Mouse (Mus musculus): ENCODE results near the gene Etv6. TPM values are rescaled to one million over a fixed set of nuclear protein-coding genes. Genes with fewer than 3 reads are reported as not detected.

Gene Etv6
- total and polyA plus RNA-seq, 2 experiments from 2014 or later, result 6.1 to 30.3 TPM

DNA sequence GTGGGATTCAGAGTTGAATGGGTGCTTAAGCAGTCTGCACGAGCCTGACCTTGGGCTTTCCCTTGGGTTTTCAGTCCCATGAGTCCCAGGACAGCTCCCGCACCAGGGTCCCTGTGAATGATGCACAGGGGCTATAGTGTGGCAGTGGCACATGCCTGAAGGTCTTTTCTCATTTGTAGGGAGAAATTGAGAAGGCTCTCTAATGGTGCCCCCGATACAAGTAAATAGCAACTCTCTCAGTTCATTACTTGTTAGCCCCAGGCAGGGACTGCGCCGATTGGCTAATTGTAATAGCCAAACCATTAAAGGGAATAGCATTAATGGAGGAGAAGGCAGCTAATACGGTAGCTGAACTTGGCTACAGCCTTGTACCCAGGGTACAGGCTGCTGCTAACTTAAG lies 92.5 kb downstream of the Etv6 start:
- no peak overlapping the region for H3K27ac ChIP-seq (ENCODE audit: low read depth)
- TF ChIP-seq CTCF (IDR thresholded peaks at IDR 0.05; ENCODE audit: low read depth) (no peak), EP300 (IDR thresholded peaks at IDR 0.05; ENCODE audit: low read depth) (no peak)
- H3K9ac ChIP-seq (replicated peaks; ENCODE audit: low read depth, low read length), result no peak overlapping the region

GRCm38 (mm10) chr6:134128594-134128993 lies 93.1 kb downstream of the Etv6 start:
- H3K27ac ChIP-seq (ENCODE audit: low read depth), result no peak overlapping the region
- no peaks in the 10 kb centered on the region for H3K9me3 ChIP-seq (replicated peaks; ENCODE audit: control insufficient read depth, low read length)
- H3K36me3 ChIP-seq (replicated peaks; ENCODE audit: control insufficient read depth, insufficient read depth, low read length), result peaks cover 4% of the 10 kb centered on the region; the same call in 1 of the 2 replicates
- 94% methylated on average over 13 of the region's 13 CpGs for WGBS
- DNase-seq (ENCODE audit: low spot score), result no peak
- no peak for ATAC-seq (ENCODE audit: insufficient read depth, low read depth)
- no peaks in the 10 kb centered on the region for H3K27me3 ChIP-seq (ENCODE audit: control insufficient read depth, insufficient read depth, low read length)
- TF ChIP-seq CTCF (IDR thresholded peaks at IDR 0.05; ENCODE audit: low read depth) (no peak), EP300 (IDR thresholded peaks at IDR 0.05; ENCODE audit: low read depth) (no peak)
- no peak overlapping the region for H3K4me2 ChIP-seq (ENCODE audit: low read depth, low read length)
- H3K4me3 ChIP-seq (ENCODE audit: low read depth, low read length), result no peak overlapping the region
- H3K9ac ChIP-seq (replicated peaks; ENCODE audit: low read depth, low read length), result no peak overlapping the region
- H3K4me1 ChIP-seq (ENCODE audit: control insufficient read depth, insufficient read depth), result peaks cover 12% of the 10 kb centered on the region

More for the DNA sequence above, 92.5 kb downstream of the Etv6 start:
- ATAC-seq (ENCODE audit: insufficient read depth, low read depth), result no peak
- no peak for DNase-seq (ENCODE audit: low spot score)
- H3K36me3 ChIP-seq (replicated peaks; ENCODE audit: control insufficient read depth, insufficient read depth, low read length), result peaks cover 4% of the 10 kb centered on the region; the same call in 1 of the 2 replicates
- peaks cover 7% of the 10 kb centered on the region; the same call in 1 of the 2 replicates for H3K4me1 ChIP-seq (ENCODE audit: control insufficient read depth, insufficient read depth)
- H3K9me3 ChIP-seq (replicated peaks; ENCODE audit: control insufficient read depth, low read length), result no peaks in the 10 kb centered on the region
- no peak overlapping the region for H3K4me2 ChIP-seq (ENCODE audit: low read depth, low read length)
- WGBS, result 87% methylated on average over 6 of the region's 6 CpGs
- no peaks in the 10 kb centered on the region for H3K27me3 ChIP-seq (ENCODE audit: control insufficient read depth, insufficient read depth, low read length)
- no peak overlapping the region for H3K4me3 ChIP-seq (ENCODE audit: low read depth, low read length)

DNA sequence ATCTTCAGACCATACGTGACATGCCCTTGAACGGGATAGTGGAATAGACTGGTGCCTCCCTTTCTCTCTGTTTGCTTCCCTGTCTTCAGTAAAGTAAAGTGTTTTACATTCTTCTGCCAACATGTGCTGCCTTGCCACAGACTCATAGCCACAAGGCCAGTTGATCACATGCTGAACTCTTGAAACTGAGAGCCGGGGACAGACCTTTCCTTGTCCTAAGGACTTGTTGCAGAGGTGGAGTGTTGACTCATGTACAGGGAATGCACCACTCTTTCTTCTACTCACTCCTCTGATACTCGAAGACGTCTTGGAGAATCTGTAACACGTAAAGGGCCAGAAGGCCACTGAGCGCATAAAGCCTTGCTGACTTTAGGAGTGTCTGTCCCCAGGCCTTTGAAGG lies 94.3 kb downstream of the Etv6 start:
- Histone ChIP-seq H3K27me3 (ENCODE audit: control insufficient read depth, insufficient read depth, low read length) (no peaks in the 10 kb centered on the region), H3K4me1 (ENCODE audit: control insufficient read depth, insufficient read depth) (peaks cover 17% of the 10 kb centered on the region), H3K4me2 (ENCODE audit: low read depth, low read length) (no peak overlapping the region), H3K9me3 (replicated peaks; ENCODE audit: control insufficient read depth, low read length) (no peaks in the 10 kb centered on the region), H3K36me3 (replicated peaks; ENCODE audit: control insufficient read depth, insufficient read depth, low read length) (peaks cover 4% of the 10 kb centered on the region; the same call in 1 of the 2 replicates), H3K4me3 (ENCODE audit: low read depth, low read length) (no peak overlapping the region), H3K9ac (replicated peaks; ENCODE audit: low read depth, low read length) (no peak overlapping the region), H3K27ac (ENCODE audit: low read depth) (no peak overlapping the region)
- TF ChIP-seq EP300 (IDR thresholded peaks at IDR 0.05; ENCODE audit: low read depth), result no peak
- TF ChIP-seq CTCF (IDR thresholded peaks at IDR 0.05; ENCODE audit: low read depth), result no peak
- ATAC-seq (ENCODE audit: insufficient read depth, low read depth) (no peak; the same call in 1 of the 2 replicates), DNase-seq (ENCODE audit: low spot score) (no peak)
- WGBS, result 75% methylated on average over 7 of the region's 7 CpGs

GRCm38 (mm10) chr6:134130816-134131215 lies 95.3 kb downstream of the Etv6 start:
- peaks cover 17% of the 10 kb centered on the region for H3K4me1 ChIP-seq (ENCODE audit: control insufficient read depth, insufficient read depth)
- DNase-seq (ENCODE audit: low spot score) (no peak), ATAC-seq (ENCODE audit: insufficient read depth, low read depth) (no peak)
- H3K36me3 ChIP-seq (replicated peaks; ENCODE audit: control insufficient read depth, insufficient read depth, low read length), result 0 out of 2 replicates have a peak, but pooled peaks cover 4% of the 10 kb centered on the region
- no peaks in the 10 kb centered on the region for H3K9me3 ChIP-seq (replicated peaks; ENCODE audit: control insufficient read depth, low read length)
- H3K4me2 ChIP-seq (ENCODE audit: low read depth, low read length), result no peak overlapping the region
- no peak overlapping the region for H3K4me3 ChIP-seq (ENCODE audit: low read depth, low read length)
- H3K27me3 ChIP-seq (ENCODE audit: control insufficient read depth, insufficient read depth, low read length), result no peaks in the 10 kb centered on the region
- H3K9ac ChIP-seq (replicated peaks; ENCODE audit: low read depth, low read length), result no peak overlapping the region
- no peak overlapping the region; the same call in 1 of the 2 replicates for H3K27ac ChIP-seq (ENCODE audit: low read depth)
- 84% methylated on average over 5 of the region's 5 CpGs for WGBS
- no peak for TF ChIP-seq EP300 (IDR thresholded peaks at IDR 0.05; ENCODE audit: low read depth)
- no peak for TF ChIP-seq CTCF (IDR thresholded peaks at IDR 0.05; ENCODE audit: low read depth)

DNA sequence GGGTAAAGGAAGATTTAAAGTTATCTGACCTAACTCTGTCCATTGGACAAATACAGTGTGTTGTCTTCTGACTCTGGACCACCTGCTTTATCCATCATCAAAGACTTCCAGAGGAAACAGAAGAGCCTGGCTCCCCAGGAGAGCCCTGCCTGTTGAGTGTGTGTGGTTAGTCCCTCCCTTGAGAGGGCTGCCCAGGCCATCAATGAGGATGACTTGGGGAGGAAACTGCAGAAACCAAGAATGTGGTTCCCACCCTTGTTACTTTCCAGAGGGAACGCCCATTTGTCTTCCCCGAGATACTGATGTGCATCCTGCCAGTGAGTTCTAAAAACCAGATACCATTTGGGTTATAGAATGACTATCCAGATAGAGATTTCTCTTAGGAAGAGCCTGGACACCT lies 96.1 kb downstream of the Etv6 start:
- Histone ChIP-seq H3K9ac (replicated peaks; ENCODE audit: low read depth, low read length) (no peak overlapping the region), H3K36me3 (replicated peaks; ENCODE audit: control insufficient read depth, insufficient read depth, low read length) (0 out of 2 replicates have a peak, but pooled peaks cover 4% of the 10 kb centered on the region), H3K27me3 (ENCODE audit: control insufficient read depth, insufficient read depth, low read length) (no peaks in the 10 kb centered on the region), H3K9me3 (replicated peaks; ENCODE audit: control insufficient read depth, low read length) (no peaks in the 10 kb centered on the region), H3K4me2 (ENCODE audit: low read depth, low read length) (no peak overlapping the region), H3K27ac (ENCODE audit: low read depth) (no peak overlapping the region), H3K4me1 (ENCODE audit: control insufficient read depth, insufficient read depth) (peaks cover 17% of the 10 kb centered on the region), H3K4me3 (ENCODE audit: low read depth, low read length) (no peak overlapping the region)
- TF ChIP-seq EP300 (IDR thresholded peaks at IDR 0.05; ENCODE audit: low read depth), result no peak
- no peak for TF ChIP-seq CTCF (IDR thresholded peaks at IDR 0.05; ENCODE audit: low read depth)
- DNase-seq (ENCODE audit: low spot score), result no peak
- 87% methylated on average over 2 of the region's 2 CpGs for WGBS
- no peak for ATAC-seq (ENCODE audit: insufficient read depth, low read depth)

DNA sequence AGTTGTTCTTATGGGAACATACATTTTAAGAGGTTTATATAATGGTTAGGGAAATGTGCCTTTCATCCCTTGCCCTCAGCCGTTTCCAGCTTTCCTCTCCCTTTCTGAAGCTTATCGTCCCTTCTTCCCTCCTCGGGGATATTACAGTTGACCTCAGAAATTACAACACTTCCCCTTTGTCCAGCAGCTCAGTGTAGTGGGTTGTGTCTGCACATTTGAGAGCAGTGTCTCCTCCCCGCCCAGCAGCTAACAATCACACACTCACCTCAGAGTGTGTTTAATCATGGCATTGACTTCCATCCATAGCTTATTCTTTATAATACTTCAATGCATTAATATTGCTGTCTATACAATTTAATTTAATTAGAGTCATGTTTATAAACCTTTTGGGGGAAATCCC lies 98.3 kb downstream of the Etv6 start:
- no peak overlapping the region for H3K27ac ChIP-seq (ENCODE audit: low read depth)
- no peak for DNase-seq (ENCODE audit: low spot score)

More for the DNA sequence above, 98.3 kb downstream of the Etv6 start:
- no peak overlapping the region for H3K4me2 ChIP-seq (ENCODE audit: low read depth, low read length)
- WGBS, result 29% methylated on average over 4 of the region's 4 CpGs
- H3K36me3 ChIP-seq (replicated peaks; ENCODE audit: control insufficient read depth, insufficient read depth, low read length), result 0 out of 2 replicates have a peak, but pooled peaks cover 4% of the 10 kb centered on the region
- no peaks in the 10 kb centered on the region for H3K27me3 ChIP-seq (ENCODE audit: control insufficient read depth, insufficient read depth, low read length)
- H3K4me3 ChIP-seq (ENCODE audit: low read depth, low read length), result no peak overlapping the region
- H3K9me3 ChIP-seq (replicated peaks; ENCODE audit: control insufficient read depth, low read length), result no peaks in the 10 kb centered on the region
- no peak for ATAC-seq (ENCODE audit: insufficient read depth, low read depth)
- peaks cover 14% of the 10 kb centered on the region for H3K4me1 ChIP-seq (ENCODE audit: control insufficient read depth, insufficient read depth)
- TF ChIP-seq CTCF (IDR thresholded peaks at IDR 0.05; ENCODE audit: low read depth), result no peak
- no peak overlapping the region for H3K9ac ChIP-seq (replicated peaks; ENCODE audit: low read depth, low read length)

All from heart, postnatal 0 days (tissue).